Mouse (Mus musculus) embryonic facial prominence, embryonic 11.5 days (tissue): ENCODE data around the gene Camta1. TPM values are rescaled to one million over a fixed set of nuclear protein-coding genes. Genes with fewer than 3 reads are reported as not detected.

Experiments used
- ATAC-seq: fragments of 200-750 bp; cut with Nextera tagmentation; replicated peaks from 2 replicates; pipeline ENCODE4 v1.8.0; 2017; ENCODE audit warnings: low read depth; ENCODE audit not compliant: insufficient number of reproducible peaks, low FRiP score, low TSS enrichment
- DNase-seq: peaks from one replicate; pipeline ENCODE4 v3.0.0-alpha.2; 2015; ENCODE audit warnings: low spot score
- H3K27ac ChIP-seq: fragments of 300-500 bp; sonication (generic); replicated peaks from 2 replicates; pipeline ENCODE4 v1.5.1; 2014; ENCODE audit warnings: mild to moderate bottlenecking, low read depth, low read length, control low read depth
- H3K27me3 ChIP-seq: fragments of 300-500 bp; sonication (generic); 2 replicates; pipeline ENCODE4 v1.6.1; 2014; ENCODE audit warnings: mild to moderate bottlenecking, low read length, moderate library complexity, mixed read lengths; ENCODE audit not compliant: control insufficient read depth, insufficient read depth
- H3K36me3 ChIP-seq: fragments of 300-500 bp; sonication (generic); replicated peaks from 2 replicates; pipeline ENCODE4 v1.6.1; 2014; ENCODE audit warnings: low read depth, mild to moderate bottlenecking, low read length, moderate library complexity, mixed read lengths; ENCODE audit not compliant: control insufficient read depth, insufficient read depth
- H3K4me1 ChIP-seq: fragments of 300-500 bp; sonication (generic); 2 replicates; pipeline ENCODE4 v1.6.1; 2014; ENCODE audit warnings: low read length, mixed read lengths; ENCODE audit not compliant: control insufficient read depth, insufficient read depth
- H3K4me2 ChIP-seq: fragments of 300-500 bp; sonication (generic); 2 replicates; pipeline ENCODE4 v1.6.1; 2014; ENCODE audit warnings: low read depth, mild to moderate bottlenecking, control low read depth, low read length, moderate library complexity
- H3K4me3 ChIP-seq: fragments of 300-500 bp; sonication (generic); 2 replicates; pipeline ENCODE4 v1.5.1; 2014; ENCODE audit warnings: low read depth, low read length, control low read depth
- H3K9ac ChIP-seq: fragments of 300-500 bp; sonication (generic); replicated peaks from 2 replicates; pipeline ENCODE4 v1.6.1; 2014; ENCODE audit warnings: mild to moderate bottlenecking, control low read depth, low read length
- H3K9me3 ChIP-seq: fragments of 300-500 bp; sonication (generic); replicated peaks from 2 replicates; pipeline ENCODE4 v1.6.1; 2016; ENCODE audit warnings: mild to moderate bottlenecking, low read length, inconsistent platforms, mixed read lengths; ENCODE audit not compliant: control insufficient read depth
- WGBS: fragments of 180-500 bp; shearing (Covaris S2); extraction: QIAGEN DNeasy Blood & Tissue Kit; methylation state at CpG from one replicate; pipeline ENCODE4 v1.1.7; 2014; 5-methylcytosine and 5-hydroxymethylcytosine counted together
- polyA plus RNA-seq: library from polyadenylated mRNA; unstranded; fragments of >200 nt; fragmentation: Nextera tagmentation; extraction: Ambion mirVana; gene quantifications from 2 replicates; pipeline ENCODE4 v1.2.1, GENCODE M21; 2014

Gene Camta1
- polyA plus RNA-seq, 1 experiment from 2014 or later: 130 TPM

DNA sequence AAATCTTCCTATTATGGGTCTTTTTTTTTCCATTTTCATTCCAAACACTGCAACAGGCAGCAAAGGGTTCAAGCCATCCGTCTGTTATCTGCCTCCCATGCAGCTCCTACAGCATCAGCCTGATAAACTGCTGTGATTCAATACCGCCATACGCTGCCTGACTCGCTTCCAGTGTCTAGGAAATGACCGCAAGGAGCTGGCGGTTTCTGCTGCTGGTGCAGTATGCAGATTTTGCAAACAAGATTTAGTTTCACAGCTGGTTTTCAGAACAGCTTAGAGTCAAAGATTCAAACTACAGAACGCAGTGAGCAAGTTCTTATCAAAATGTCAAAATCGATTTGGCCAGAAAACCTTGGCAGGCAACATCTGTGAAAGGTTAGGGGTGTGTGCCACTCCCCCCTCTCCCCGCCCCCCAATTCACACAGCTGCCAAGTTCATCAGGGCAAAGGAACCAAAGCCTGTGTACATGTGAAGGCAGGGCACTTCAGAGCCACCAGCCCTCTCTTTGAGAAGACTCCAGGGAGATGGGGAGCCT, 325.7 kb downstream of the Camta1 start:
- Histone ChIP-seq H3K9ac (no peak overlapping the region), H3K27ac (no peak overlapping the region), H3K4me2 (no peak overlapping the region), H3K4me3 (no peak overlapping the region), H3K27me3 (no peaks in the 10 kb centered on the region), H3K36me3 (no peaks in the 10 kb centered on the region), H3K4me1 (no peaks in the 10 kb centered on the region; the same call in 1 of the 2 replicates), H3K9me3 (no peaks in the 10 kb centered on the region)
- ATAC-seq (no peak), DNase-seq (peak; percentile 64)
- 46% methylated on average over 9 of the region's 9 CpGs for WGBS

DNA sequence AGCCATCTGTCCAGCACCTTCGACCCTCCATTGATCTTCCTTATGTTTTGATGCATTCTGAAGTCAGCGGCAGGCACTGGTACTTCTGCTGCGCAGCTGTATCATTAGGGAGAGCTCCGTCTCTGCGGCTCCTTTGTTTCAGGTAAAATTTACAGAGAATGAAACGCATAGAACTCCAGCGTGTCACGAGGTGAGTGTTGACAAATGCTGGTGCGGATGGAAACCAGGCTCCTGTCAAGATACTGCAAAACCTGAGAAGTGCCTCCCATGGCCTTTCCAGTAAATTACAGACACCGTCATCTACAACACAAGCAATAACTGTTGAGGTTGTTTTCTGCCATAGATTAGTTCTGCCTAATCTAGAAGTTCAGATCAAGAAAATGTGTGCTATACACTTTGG, 328.2 kb downstream of the Camta1 start:
- H3K27ac ChIP-seq: no peak overlapping the region
- H3K36me3 ChIP-seq: no peaks in the 10 kb centered on the region
- H3K27me3 ChIP-seq: no peaks in the 10 kb centered on the region
- no peaks in the 10 kb centered on the region; the same call in 1 of the 2 replicates for H3K4me1 ChIP-seq
- ATAC-seq (no peak), DNase-seq (no peak)
- H3K4me3 ChIP-seq: no peak overlapping the region
- H3K9me3 ChIP-seq: no peaks in the 10 kb centered on the region
- H3K4me2 ChIP-seq: no peak overlapping the region
- no peak overlapping the region for H3K9ac ChIP-seq
- WGBS: 67% methylated on average over 10 of the region's 10 CpGs

DNA sequence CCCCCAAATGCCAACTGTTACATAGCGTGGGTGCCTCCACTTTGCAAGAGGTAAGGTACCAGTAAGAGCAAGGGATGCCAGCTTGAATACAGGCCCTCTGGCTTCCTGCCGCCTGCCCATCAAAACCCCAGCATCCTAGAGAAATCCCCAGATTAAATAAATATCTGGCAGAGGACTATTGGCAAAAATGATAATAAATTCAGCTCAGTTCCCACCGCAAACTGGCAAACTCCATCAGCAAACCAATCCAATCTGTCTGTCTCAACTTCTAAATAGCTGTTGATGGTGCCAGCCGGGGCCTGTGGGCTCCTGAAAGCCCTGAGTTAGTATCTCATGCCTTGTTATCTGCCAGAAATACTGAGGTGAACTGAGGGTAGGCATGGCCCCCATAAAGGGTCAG, 333.2 kb downstream of the Camta1 start:
- no peaks in the 10 kb centered on the region for H3K36me3 ChIP-seq
- H3K27ac ChIP-seq: no peak overlapping the region
- 85% methylated on average over 4 of the region's 4 CpGs for WGBS
- H3K4me3 ChIP-seq: no peak overlapping the region
- no peaks in the 10 kb centered on the region for H3K9me3 ChIP-seq
- ATAC-seq (no peak), DNase-seq (no peak)
- H3K4me2 ChIP-seq: no peak overlapping the region
- no peaks in the 10 kb centered on the region for H3K27me3 ChIP-seq
- H3K4me1 ChIP-seq: no peaks in the 10 kb centered on the region
- H3K9ac ChIP-seq: no peak overlapping the region

DNA sequence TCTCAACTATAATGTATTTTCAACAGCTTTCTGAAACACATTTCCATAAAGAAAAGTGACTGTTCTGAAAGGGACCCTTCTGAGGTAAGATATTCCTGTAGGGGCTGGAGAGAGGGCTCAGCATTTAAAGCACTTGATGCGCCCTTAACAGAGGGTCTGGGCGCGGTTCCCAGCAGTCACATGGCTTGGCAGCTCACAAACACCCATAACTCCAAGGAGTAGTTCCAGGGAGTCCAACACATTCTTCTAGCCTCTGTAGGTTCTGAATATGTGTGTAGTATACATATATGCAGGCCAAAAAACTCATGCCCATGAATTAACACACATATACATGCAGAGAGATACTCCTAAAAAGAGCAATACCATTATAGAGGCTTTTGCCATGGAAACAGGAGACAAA, 333.9 kb downstream of the Camta1 start:
- no peaks in the 10 kb centered on the region for H3K27me3 ChIP-seq
- no peaks in the 10 kb centered on the region for H3K9me3 ChIP-seq
- H3K4me3 ChIP-seq: no peak overlapping the region
- H3K9ac ChIP-seq: no peak overlapping the region
- 89% methylated on average over 3 of the region's 3 CpGs for WGBS
- H3K4me1 ChIP-seq: no peaks in the 10 kb centered on the region
- DNase-seq (no peak), ATAC-seq (no peak)
- H3K4me2 ChIP-seq: no peak overlapping the region
- H3K36me3 ChIP-seq: no peaks in the 10 kb centered on the region
- no peak overlapping the region for H3K27ac ChIP-seq

DNA sequence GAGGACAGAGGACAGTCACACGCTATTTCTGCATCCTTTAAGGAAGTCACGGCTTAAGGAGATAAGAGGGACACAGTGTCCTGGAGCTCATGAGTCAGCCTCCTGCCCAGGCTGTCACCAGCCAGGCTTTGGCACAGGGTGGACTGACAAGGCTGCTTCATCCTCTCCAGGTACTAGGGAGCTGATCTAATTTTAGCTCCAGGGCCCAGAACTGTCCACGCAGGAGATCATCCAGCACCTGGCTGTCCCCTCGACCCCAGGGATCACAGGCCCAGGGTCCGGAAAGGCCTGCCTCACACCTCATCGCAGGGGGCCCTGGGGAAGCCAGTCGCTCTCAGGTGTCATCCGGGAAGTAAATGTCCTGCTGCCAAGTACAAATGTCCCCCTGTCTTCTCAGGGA, 341.6 kb downstream of the Camta1 start:
- ATAC-seq: no peak
- Histone ChIP-seq H3K4me1 (0 out of 2 replicates have a peak, but pooled peaks cover 3% of the 10 kb centered on the region), H3K27me3 (no peaks in the 10 kb centered on the region), H3K9ac (0 out of 2 replicates have a peak overlapping the region, but pooled peaks have one; percentile 13), H3K36me3 (no peaks in the 10 kb centered on the region), H3K4me3 (no peak overlapping the region), H3K4me2 (no peak overlapping the region), H3K27ac (no peak overlapping the region), H3K9me3 (no peaks in the 10 kb centered on the region)
- 20% methylated on average over 8 of the region's 8 CpGs for WGBS
- no peak for DNase-seq

DNA sequence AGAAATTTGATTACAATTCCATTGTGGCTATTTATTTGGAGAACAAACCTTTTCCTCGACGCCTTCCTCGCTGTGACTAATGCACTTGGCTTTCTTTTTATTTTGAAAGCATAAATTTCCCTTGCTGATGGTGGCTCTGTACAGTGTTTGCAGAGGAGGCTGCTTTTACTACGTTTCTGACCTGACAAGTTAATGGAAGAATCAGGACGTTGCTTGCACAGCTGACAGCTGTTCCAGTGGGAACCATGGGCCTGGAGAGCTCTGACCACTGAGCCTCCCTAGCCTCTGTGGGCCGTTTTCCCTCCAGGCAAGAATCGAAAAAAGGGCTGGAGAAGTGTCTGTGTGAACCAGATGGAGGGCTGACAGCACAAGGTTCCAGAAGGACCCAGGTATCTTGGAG, 342.7 kb downstream of the Camta1 start:
- no peaks in the 10 kb centered on the region for H3K9me3 ChIP-seq
- H3K4me1 ChIP-seq: 0 out of 2 replicates have a peak, but pooled peaks cover 3% of the 10 kb centered on the region
- H3K4me2 ChIP-seq: no peak overlapping the region
- ATAC-seq: no peak
- H3K36me3 ChIP-seq: no peaks in the 10 kb centered on the region
- H3K27me3 ChIP-seq: no peaks in the 10 kb centered on the region
- no peak overlapping the region for H3K27ac ChIP-seq
- 72% methylated on average over 7 of the region's 7 CpGs for WGBS
- DNase-seq: no peak
- H3K9ac ChIP-seq: no peak overlapping the region
- no peak overlapping the region for H3K4me3 ChIP-seq

DNA sequence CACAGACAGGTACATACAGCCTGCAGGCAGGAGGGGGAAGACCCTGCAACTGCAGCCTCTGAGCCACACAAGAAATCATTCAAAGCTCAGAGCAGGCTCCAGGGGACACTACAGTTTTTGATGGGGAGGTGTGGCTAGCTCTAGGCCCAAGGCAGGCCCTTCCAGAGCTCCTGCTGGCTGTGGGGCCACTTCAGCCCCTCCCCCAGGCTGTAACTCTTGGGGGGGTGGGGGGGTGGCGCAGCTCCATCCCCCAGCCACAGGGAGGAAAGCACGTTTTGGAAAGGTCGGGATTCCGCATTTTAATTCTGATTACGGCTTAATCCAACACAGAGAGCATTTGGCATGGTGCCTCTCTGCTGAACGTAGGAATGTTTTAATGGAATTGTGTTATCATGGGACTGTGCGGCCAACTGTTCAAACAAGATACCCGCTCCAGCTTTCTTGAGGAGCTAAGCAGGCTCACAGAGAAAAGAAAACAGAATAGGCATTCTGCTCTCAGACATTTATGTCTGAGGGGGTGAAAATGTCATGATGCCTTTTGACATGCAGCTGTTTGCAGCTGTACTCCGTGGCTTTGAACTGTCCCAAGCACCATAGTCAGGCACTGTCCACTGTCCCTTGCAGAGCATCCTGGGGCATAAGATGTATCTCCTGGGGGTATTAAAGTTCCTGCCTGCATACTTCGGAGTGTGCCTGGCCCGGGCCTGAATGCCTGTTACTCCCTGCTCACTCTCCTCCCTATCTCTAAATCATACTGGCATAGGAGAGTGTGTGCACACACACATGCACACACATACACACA, 344.5 kb downstream of the Camta1 start:
- Histone ChIP-seq H3K27ac (no peak overlapping the region), H3K36me3 (no peaks in the 10 kb centered on the region), H3K4me1 (0 out of 2 replicates have a peak, but pooled peaks cover 3% of the 10 kb centered on the region), H3K9ac (no peak overlapping the region), H3K27me3 (no peaks in the 10 kb centered on the region), H3K4me2 (no peak overlapping the region), H3K4me3 (no peak overlapping the region), H3K9me3 (no peaks in the 10 kb centered on the region)
- ATAC-seq (0 out of 2 replicates have a peak, but pooled peaks have one; percentile 44), DNase-seq (no peak)
- 32% methylated on average over 11 of the region's 11 CpGs for WGBS

DNA sequence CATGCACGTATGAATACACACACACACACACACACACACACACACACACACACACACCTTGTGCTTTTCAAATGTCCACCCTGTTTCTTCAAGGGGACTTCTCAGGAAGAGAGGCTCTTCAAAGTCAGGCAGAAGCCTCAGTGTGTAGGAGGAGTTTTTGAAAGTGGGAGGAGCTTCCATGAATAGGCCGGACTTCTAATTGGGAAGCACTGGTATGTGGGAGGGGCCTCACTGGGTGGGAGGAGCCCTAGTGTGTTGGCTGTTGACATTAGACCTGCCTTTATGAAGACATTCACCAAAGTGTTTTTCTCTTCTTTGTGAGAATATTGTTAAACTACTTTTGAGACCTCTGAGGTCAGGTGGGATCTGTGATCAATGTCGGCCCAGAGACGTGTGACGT, 346.4 kb downstream of the Camta1 start:
- WGBS: 87% methylated on average over 5 of the region's 5 CpGs
- DNase-seq (no peak), ATAC-seq (no peak)
- H3K9me3 ChIP-seq: no peaks in the 10 kb centered on the region
- no peak overlapping the region for H3K9ac ChIP-seq
- H3K27ac ChIP-seq: no peak overlapping the region
- 0 out of 2 replicates have a peak, but pooled peaks cover 3% of the 10 kb centered on the region for H3K4me1 ChIP-seq
- H3K4me3 ChIP-seq: no peak overlapping the region
- H3K27me3 ChIP-seq: no peaks in the 10 kb centered on the region
- no peak overlapping the region for H3K4me2 ChIP-seq
- no peaks in the 10 kb centered on the region for H3K36me3 ChIP-seq
